Mouse (Mus musculus): ENCODE results near the gene Exo5. TPM values are rescaled to one million over a fixed set of nuclear protein-coding genes. Genes with fewer than 3 reads are reported as not detected.

The Exo5 gene
- total RNA-seq (2021): 10 to 100 TPM in 1 of 2 experiments, 1 to 10 TPM in 1; 9.7 to 13.4 TPM
- long read RNA-seq, experiment 1, partial matches to known transcripts: 0 of 5 reads
- long read RNA-seq, experiment 1, other reads (novel, unspliced or antisense): 1 of 5 reads
- long read RNA-seq, experiment 2, partial matches to known transcripts: 0 of 1 reads
- long read RNA-seq, experiment 2, other reads (novel, unspliced or antisense): 0 of 1 reads

- DNase-seq: peak; percentile 95
Observed at GRCm38 (mm10) chr4:120924554-120925299, at the start of gene Exo5. Gene Exo5 (minus strand): TSS chr4:120925017.

- DNase-seq: no peak
Observed at GRCm38 (mm10) chr4:120971842-120972241, 47.0 kb upstream of the Exo5 start.

DNA sequence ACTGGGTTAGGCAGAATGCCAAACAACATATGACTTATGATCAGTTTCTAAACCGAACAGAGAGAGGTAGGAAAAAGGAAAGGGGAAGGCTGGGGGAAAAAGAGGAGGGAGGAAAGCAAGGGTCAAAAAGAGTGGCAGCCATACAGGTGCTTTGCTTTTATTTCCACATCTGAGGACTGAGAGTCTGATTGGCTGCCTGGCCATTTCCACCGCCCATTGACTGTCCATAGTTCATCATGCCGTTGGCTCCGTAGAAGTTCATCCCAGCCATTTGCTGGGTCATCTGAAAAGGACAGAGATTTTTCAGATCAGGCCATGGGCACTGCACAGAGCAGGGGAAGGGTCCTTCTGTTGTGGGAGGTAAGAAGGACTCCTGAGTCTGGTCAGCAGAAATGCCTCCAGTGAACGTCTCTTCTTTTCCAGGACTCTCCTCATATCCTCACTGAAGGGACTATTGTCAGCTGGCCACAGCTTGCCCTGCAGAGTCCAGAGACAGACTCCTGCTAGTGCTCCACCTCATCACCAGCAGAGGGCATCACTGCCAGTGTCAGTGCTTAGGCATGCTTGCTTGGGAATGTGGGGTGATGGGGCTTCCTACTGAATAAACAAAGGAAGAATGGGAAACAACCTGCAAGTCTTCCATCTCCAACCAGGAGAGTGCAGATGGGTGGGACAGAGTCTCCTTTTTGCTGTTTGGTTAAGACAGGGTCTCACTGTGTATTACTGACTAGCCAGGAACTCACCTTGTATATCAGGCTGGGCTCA is 44.7 kb upstream of the Exo5 start:
- peak; percentile 53 for DNase-seq

GRCm38 (mm10) chr4:120968486-120968885 is 43.7 kb upstream of the Exo5 start:
- DNase-seq: no peak

- DNase-seq: no peak
Observed at GRCm38 (mm10) chr4:120955586-120955985, 30.8 kb upstream of the Exo5 start.

DNA sequence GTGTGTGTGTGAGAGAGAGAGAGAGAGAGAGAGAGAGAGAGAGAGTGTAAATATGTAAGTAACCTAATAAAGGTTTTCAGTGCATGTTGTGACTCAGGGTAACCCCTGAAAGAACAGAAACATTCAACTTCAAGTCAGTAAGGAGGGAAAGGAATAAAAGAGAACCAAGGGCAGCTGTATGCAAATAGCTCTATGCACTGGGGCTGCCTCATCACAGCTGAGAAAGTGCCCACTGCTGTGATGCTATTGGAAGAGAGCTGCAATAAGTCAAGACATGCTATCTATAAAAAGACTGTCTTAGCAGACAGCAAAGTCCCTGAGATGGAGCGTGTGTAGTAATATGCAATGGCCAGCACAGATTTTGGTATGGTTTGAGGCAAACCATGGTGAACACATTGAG is 28.9 kb upstream of the Exo5 start:
- DNase-seq: no peak

GRCm38 (mm10) chr4:120953038-120953437 is 28.2 kb upstream of the Exo5 start:
- no peak for DNase-seq

DNA sequence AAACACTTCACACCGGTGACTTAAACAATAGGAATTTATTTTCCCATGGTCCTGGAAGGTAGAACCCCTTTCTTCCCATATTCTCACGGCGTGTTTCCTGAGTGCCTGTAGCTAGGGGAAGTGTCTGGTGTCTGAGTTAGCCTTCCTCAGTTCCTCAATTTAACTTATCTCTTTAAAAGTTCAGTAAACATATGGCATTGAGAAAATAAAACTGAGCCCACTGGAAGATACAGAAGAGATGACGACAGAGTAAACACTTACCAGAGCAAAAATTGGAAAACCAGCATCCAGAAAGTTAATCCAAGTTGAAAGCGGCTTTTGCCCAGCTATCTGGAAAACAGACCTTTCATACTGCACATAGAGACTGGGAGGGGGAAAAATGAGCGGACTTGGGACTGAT is 27.3 kb upstream of the Exo5 start:
- DNase-seq: peak; percentile 16

DNA sequence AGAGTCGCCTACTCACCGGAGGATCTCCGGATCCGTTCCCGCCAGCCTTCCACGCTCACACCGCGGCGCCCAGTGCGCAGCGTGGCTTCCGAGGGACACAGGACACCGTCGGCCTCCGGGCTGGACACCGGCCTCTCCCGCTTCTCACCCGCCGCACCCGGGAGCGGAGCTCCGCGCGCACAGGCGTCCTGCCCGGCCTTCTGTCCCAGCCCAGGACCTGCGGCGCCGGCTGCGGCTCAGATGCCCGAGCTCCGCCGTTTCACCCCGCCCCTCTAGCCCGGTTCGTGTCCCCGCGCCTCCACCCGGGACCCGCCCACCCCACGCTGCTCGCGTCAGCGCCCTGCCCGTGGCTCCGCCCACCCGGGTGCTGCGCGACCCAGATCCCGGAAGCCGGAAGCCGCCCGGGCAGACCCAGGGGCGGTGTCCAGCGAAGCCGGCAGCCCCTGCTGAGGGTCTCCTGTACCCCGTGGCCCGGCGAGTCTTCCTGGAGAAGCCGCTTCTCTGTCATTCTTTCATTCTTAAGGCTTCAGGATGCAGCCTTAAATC is 26.7 kb upstream of the Exo5 start, which contains the start of gene Zfp69:
TSS of gene Zfp69 (minus strand) at position 272 of the 546 bp plus-strand sequence.
- peak; percentile 97 for DNase-seq

- DNase-seq: no peak
Observed at GRCm38 (mm10) chr4:120950763-120951427, 26.1 kb upstream of the Exo5 start.

DNA sequence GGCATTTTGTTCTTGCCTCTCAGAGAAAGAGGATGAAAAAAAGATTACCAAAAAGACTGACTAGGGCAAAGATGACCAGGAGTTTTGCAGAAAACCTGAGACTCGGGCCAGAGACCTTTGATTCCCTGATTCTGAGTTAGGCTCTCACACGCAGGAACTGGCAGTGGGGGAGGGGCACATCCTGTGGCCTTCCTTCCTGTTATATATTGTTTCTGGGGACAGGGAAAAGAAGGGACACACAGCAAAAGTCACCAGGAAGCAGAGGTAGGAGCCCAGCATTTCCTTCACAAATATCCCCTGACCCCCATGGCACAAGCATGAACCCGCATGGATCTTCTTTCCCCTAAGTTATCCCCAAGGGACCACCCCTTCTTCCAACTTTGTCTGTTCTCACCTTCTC is 24.1 kb upstream of the Exo5 start:
- peak; percentile 43 for DNase-seq

- no peak for DNase-seq
Observed at GRCm38 (mm10) chr4:120935006-120935405, 10.2 kb upstream of the Exo5 start.

- DNase-seq: no peak
Observed at GRCm38 (mm10) chr4:120930736-120931135, 5.9 kb upstream of the Exo5 start.

DNA sequence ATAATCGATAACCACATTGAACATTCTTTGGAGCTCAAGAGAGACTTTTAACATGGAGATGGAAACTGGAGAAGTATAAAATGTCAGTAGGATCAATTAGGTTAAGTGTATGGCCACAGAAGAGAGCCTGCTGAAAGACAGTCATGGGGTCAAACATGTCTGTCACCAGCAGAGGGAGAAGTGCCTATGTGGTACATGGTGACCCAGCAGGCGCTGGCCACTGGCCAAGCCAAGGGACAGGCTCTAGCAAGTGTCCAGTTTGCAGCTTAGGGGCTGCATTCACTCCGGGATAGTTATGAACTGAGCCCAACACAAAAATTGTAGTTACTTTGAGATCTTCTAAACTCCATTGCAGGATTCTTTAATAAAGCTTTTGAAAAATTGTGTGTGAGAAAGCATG is 3.9 kb upstream of the Exo5 start:
- DNase-seq: peak; percentile 52

GRCm38 (mm10) chr4:120925386-120925785 is 569 bp upstream of the Exo5 start:
- peak; percentile 58 for DNase-seq

- DNase-seq: no peak
Observed at GRCm38 (mm10) chr4:120921461-120921860, 3.4 kb downstream of the Exo5 start.

- DNase-seq: no peak
Observed at GRCm38 (mm10) chr4:120914501-120914900, 10.3 kb downstream of the Exo5 start.

DNA sequence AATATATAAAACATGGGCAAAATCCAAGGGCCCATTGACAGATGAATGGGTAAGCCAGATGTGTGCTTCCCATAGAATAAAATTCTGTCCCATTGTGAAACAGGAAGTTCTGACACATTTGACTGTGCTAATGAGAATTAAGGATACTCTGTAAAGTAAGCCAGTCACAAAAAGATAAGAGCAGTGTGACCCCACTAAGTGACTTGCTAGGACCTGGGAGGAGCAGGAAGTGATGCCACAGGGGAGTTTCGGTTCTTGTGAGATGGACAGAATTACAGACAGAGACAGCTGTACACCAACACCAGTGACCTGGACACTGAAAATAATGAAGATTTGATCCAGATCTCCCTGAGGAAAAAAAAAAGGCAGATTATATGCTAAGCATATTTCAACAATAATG is 11.0 kb downstream of the Exo5 start:
- no peak for DNase-seq

GRCm38 (mm10) chr4:120913443-120913842 is 11.4 kb downstream of the Exo5 start:
- DNase-seq: no peak

DNA sequence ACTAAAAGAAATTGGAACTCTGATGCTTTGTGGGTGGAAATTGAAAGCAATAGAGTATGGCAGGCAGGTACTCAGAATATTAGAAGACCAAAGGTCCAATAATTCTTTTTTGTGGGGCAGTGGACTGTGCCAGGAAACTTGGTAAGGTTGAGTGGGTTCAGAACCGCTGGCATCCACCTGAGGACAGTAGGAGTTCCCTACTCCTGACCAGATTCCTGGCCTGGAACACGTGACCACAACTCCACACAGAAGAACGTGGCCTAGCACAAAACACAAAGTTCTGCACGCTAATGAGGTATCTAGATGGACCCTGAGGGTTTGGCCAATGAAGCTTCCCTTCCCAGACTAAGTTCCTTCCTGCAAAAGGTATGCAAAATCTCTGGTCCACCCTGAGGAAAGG is 12.0 kb downstream of the Exo5 start:
- DNase-seq: no peak

DNA sequence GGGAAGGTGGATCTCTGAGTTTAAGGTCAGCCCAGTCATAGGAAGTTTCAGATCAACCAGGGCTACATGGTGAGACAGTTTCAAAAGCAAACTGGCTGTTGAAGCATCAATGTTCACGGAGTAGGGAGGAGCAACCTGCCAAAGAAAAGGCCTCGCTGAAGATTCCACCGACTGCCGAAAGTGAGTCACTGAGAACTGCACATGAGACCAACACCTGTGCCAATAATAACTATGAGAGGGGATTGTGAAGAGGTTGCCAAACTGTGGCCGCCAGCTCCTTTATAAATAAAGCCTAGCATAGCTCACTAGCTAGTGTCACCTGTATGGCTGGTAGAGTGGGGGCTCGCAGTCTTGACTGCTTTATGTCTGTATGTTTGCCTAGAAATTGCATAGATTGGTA is 13.7 kb downstream of the Exo5 start:
- no peak for DNase-seq

DNA sequence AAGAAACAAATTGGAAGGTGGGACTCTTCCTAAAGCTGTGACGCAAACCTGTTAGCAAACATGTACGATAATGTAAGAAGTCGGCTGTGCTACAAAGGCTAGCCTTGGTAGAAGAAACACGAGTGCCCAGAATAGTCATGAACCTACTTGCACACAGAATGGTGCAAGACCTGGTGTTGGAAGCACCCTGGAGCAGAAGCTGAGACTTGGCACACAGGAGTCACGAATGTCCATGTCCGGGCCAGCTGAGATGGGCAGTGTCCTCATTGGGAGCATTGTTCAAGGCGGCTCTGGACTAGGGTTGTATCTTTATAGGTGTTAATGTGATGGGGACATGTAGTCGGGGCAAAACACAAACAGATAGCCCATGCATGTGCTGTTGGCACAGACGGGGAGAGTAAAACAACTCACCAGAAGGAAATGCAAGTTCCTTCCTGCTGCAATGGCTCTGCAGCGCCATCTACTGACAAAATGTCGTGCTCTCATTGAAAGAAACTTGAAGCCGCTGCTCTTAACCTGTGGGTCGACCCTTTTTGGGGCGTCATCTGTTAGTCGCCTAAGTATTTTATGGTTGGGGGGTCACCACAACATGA is 15.2 kb downstream of the Exo5 start:
- DNase-seq: peak; percentile 70

Data from adrenal gland, postnatal 10 days (tissue).